Mouse (Mus musculus) cerebellum, adult 2 months (tissue): ENCODE data around the gene AI837181.

Experiments used
- CTCF ChIP-seq: fragments of 200-500 bp; IDR thresholded peaks from 2 replicates; pipeline ENCODE4 v1.5.1; 2011; ENCODE audit warnings: low read depth, mild to moderate bottlenecking, control low read depth, low read length, moderate library complexity, borderline replicate concordance; ENCODE audit not compliant: insufficient read depth
- POLR2A ChIP-seq: fragments of 200-500 bp; IDR thresholded peaks from 2 replicates; pipeline ENCODE4 v1.6.1; 2011; ENCODE audit warnings: low read length, control low read depth, borderline replicate concordance; ENCODE audit not compliant: insufficient read depth

DNA sequence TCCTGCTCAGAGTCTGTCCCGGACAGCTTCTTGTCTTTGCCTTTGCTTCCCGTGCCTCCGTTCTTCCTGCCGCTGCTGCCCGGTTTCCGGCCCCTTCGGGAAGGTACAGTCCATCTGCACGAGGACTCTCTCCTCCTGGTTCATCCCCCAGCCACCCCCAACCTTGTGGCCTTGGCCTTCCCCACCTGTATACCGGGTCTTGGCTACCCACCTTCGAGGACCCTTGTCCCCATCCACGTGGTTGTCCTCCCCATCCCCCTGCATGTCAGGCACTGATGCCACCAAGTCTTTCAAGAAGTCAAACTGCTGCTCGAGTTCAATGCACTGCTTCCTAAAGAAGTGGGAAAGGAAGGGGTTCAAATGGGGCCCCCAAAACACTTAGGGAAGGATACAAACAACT lies 1.4 kb upstream of the AI837181 start:
- TF ChIP-seq POLR2A (no peak), CTCF (no peak)
